Mouse (Mus musculus) neural tube, embryonic 12.5 days (tissue): Measurements from ENCODE around the gene 2010111I01Rik. TPM values are rescaled to one million over a fixed set of nuclear protein-coding genes. Genes with fewer than 3 reads are reported as not detected.

Experiments used
- ATAC-seq: fragments of 200-750 bp; cut with Nextera tagmentation; 2 replicates; pipeline ENCODE4 v1.8.0; 2017; ENCODE audit warnings: low read depth, mild to moderate bottlenecking, moderate TSS enrichment, moderate library complexity; ENCODE audit not compliant: low FRiP score
- H3K27ac ChIP-seq: fragments of 300-500 bp; sonication (generic); 2 replicates; pipeline ENCODE4 v1.5.1; 2016
- H3K27me3 ChIP-seq: fragments of 300-500 bp; sonication (generic); replicated peaks from 2 replicates; pipeline ENCODE4 v1.6.1; 2016; ENCODE audit warnings: mild to moderate bottlenecking
- H3K36me3 ChIP-seq: fragments of 300-500 bp; sonication (generic); 2 replicates; pipeline ENCODE4 v1.6.1; 2016; ENCODE audit warnings: mild to moderate bottlenecking
- H3K4me1 ChIP-seq: fragments of 300-500 bp; sonication (generic); 2 replicates; pipeline ENCODE4 v1.6.1; 2016
- H3K4me2 ChIP-seq: fragments of 300-500 bp; sonication (generic); replicated peaks from 2 replicates; pipeline ENCODE4 v1.6.1; 2016; ENCODE audit warnings: mild to moderate bottlenecking
- H3K4me3 ChIP-seq: fragments of 300-500 bp; sonication (generic); 2 replicates; pipeline ENCODE4 v1.5.1; 2016
- H3K9ac ChIP-seq: fragments of 300-500 bp; sonication (generic); 2 replicates; pipeline ENCODE4 v1.6.1; 2016; ENCODE audit warnings: mild to moderate bottlenecking
- H3K9me3 ChIP-seq: fragments of 300-500 bp; sonication (generic); 2 replicates; pipeline ENCODE4 v1.6.1; 2016; ENCODE audit warnings: mild to moderate bottlenecking
- WGBS: fragments of 180-500 bp; shearing (Covaris S2); methylation state at CpG from one replicate; pipeline ENCODE4 v1.1.7; 2016; 5-methylcytosine and 5-hydroxymethylcytosine counted together
- microRNA counts: library from miRNA; unstranded; fragments of <30 nt; microRNA quantifications from one replicate; lab custom pipeline; 2017
- microRNA-seq: library from miRNA; unstranded; fragments of <30 nt; microRNA quantifications from one replicate; pipeline ENCODE4, GENCODE M21; 2017
- polyA plus RNA-seq: library from polyadenylated mRNA; unstranded; fragments of >200 nt; fragmentation: Nextera tagmentation; extraction: Ambion mirVana; gene quantifications from 2 replicates; pipeline ENCODE4 v1.2.1, GENCODE M21; 2016

Gene 2010111I01Rik
- polyA plus RNA-seq, 1 experiment from 2014 or later: 89.8 TPM

GRCm38 (mm10) chr13:63360111-63360885 is 395.6 kb downstream of the 2010111I01Rik start:
- Histone ChIP-seq H3K4me3 (no peak overlapping the region), H3K4me2 (no peak overlapping the region), H3K4me1 (no peaks in the 10 kb centered on the region), H3K27ac (no peak overlapping the region), H3K9me3 (no peaks in the 10 kb centered on the region), H3K27me3 (no peaks in the 10 kb centered on the region), H3K36me3 (no peaks in the 10 kb centered on the region), H3K9ac (no peak overlapping the region)
- no peak for ATAC-seq
- 82% methylated on average over 4 of the region's 4 CpGs for WGBS

DNA sequence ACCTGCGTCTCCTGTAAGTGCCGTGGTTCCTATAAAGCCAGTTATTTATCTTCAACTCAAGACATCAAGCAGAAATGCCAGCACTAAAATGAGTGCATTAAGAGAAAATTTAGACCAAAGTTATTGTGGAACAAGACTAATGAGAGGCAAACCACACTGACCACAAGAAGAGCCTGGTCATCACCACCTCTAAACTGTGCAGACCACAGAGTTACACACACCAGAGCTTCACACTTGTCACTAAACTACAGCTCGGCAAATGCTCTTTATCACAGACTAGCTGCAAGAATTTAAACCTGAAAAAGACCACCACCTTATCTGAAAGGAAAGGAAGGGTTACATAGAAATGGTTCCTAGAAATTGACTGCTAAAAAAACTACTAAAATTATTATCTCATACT is 397.1 kb downstream of the 2010111I01Rik start:
- Histone ChIP-seq H3K36me3 (no peaks in the 10 kb centered on the region), H3K9ac (no peak overlapping the region), H3K4me3 (no peak overlapping the region), H3K27ac (no peak overlapping the region), H3K27me3 (no peaks in the 10 kb centered on the region), H3K4me1 (no peaks in the 10 kb centered on the region), H3K9me3 (no peaks in the 10 kb centered on the region), H3K4me2 (no peak overlapping the region)
- ATAC-seq: no peak
- 84% methylated on average over 3 of the region's 3 CpGs for WGBS

DNA sequence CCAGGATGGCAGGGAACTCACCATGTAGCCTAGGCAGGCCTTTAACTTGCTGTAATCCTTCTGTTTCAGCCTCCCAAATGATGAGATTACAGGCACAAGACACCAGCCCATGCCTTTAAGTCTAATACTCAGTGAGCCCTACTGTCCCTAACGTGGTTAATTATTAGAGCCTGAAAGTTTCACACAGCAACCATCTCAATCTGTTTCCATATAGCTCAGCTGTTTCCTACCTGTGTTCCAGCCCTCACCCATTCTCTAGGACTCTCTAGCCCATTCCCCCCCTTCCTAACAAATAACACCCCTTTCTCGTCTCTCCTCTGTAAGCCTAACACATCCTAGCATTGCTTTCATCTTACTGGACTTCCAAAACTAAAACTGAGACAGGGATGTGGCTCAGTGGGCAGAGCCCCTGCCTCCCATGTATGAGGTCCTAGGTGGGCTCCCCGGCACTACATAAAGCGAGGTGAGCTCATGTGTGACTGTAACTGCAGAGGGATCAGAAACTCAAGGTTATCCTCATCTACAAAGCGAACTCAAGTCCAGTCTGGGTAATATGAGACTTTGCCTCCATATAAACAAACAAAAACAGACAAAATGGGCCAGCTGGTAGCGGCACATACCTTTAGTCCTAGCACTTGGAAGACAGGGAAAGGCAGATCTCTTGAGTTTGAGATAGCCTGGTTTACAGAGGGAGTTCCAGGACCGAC is 408.9 kb downstream of the 2010111I01Rik start:
- no peak overlapping the region for H3K9ac ChIP-seq
- H3K27ac ChIP-seq: no peak overlapping the region
- ATAC-seq: no peak
- WGBS: 84% methylated on average over 7 of the region's 7 CpGs
- H3K4me3 ChIP-seq: no peak overlapping the region
- H3K9me3 ChIP-seq: no peaks in the 10 kb centered on the region
- H3K4me1 ChIP-seq: no peaks in the 10 kb centered on the region
- H3K36me3 ChIP-seq: no peaks in the 10 kb centered on the region
- no peak overlapping the region for H3K4me2 ChIP-seq
- H3K27me3 ChIP-seq: no peaks in the 10 kb centered on the region

MicroRNA genes within 50 kb of the gene (microRNA counts, 519-probe panel; counts per million panel counts)
- microRNA mmu-miR-23b (lab: Ali Mortazavi, UCI): 4,362 counts per million, percentile 79 among the panel's probes with 10 or more counts
- 4,159 counts per million, percentile 77 among the panel's probes with 10 or more counts for microRNA mmu-miR-24 (lab: Ali Mortazavi, UCI)
- 342 counts per million, percentile 67 among the panel's probes with 10 or more counts for microRNA mmu-miR-27b (lab: Ali Mortazavi, UCI)

Small RNAs within 50 kb of the gene (microRNA-seq; reads per million reads assigned to microRNA genes)
- gene Mir23b (14,139 reads per million, percentile 97 among the genes with 10 or more reads in this experiment), gene Mir24-1 (not detected), gene Mir27b (1,295 reads per million, percentile 82 among the genes with 10 or more reads in this experiment), gene Mir3074-1 (not detected)

Other genes with a start within 250 kb of the 2010111I01Rik start
- gene Platr25, start 204.2 kb upstream of the 2010111I01Rik start, polyA plus RNA-seq: 29.3 and 33.7 TPM in 2 replicates
- gene Gm5141, start 179.1 kb upstream of the 2010111I01Rik start, polyA plus RNA-seq: 13.2 and 13.3 TPM in 2 replicates
- not detected in 2 replicates for gene Fbp2, start 106.5 kb upstream of the 2010111I01Rik start, polyA plus RNA-seq
- 0.18 and 0.94 TPM in 2 replicates for gene Fbp1, start 76.6 kb upstream of the 2010111I01Rik start, polyA plus RNA-seq